Mouse (Mus musculus): ENCODE results near the gene Sympk.

GRCm38 (mm10) chr7:19096421-19096976, 72.3 kb downstream of the Sympk start:
- TF ChIP-seq CTCF (IDR thresholded peaks at IDR 0.05; ENCODE audit: insufficient read depth, low read depth, low read length) = no peak
- TF ChIP-seq POLR2A (IDR thresholded peaks at IDR 0.05; ENCODE audit: insufficient read depth, low read depth, low read length) = no peak

All from olfactory bulb, adult 2 months (tissue).